Mouse (Mus musculus): ENCODE results near the gene Yeats2. TPM values are rescaled to one million over a fixed set of nuclear protein-coding genes. Genes with fewer than 3 reads are reported as not detected.

Gene Yeats2
- polyA plus RNA-seq (2015; fragmentation: Nextera tagmentation; extraction: Ambion mirVana), result 9.4 and 10.8 TPM in 2 replicates

DNA sequence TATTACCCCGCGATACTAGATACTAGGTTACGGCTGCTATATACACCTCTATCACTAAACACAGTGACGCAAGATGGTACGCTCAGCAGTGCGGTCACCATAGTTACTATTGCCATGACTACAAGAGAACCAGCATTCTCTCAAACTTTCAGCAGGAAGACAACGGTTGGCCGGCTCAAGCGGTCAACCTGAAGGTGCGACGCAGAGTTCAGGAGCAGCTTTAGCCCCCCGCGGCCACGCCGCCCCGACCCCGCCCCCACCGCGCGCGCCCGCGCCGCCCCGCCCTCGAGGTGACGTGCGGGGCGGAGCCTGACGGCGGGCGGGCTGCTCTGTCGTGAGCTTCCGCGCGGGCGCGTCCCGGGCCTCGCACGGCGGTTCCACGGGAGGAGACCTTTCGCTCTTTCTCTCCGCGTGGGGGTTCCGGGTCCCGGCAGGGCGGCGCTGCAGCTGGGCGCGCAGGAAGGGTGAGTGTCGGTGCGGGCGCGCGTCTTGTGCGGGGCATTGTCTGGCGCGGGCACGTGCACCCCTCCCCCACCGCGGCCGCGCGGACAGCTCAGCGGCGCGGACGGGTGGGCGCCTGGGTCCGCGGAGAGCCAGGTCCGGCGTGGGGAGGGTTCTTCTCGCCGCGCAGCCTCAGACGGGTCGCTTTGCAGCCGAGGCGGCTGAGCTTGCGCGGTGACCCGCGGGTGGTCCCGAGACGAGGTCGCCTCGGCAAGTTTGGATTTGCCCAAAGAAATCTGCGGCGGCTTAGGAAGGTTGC is at the start of gene Yeats2:
Gene Yeats2, plus strand, starts transcription at position 292 of the 760 bp plus-strand sequence.

DNA sequence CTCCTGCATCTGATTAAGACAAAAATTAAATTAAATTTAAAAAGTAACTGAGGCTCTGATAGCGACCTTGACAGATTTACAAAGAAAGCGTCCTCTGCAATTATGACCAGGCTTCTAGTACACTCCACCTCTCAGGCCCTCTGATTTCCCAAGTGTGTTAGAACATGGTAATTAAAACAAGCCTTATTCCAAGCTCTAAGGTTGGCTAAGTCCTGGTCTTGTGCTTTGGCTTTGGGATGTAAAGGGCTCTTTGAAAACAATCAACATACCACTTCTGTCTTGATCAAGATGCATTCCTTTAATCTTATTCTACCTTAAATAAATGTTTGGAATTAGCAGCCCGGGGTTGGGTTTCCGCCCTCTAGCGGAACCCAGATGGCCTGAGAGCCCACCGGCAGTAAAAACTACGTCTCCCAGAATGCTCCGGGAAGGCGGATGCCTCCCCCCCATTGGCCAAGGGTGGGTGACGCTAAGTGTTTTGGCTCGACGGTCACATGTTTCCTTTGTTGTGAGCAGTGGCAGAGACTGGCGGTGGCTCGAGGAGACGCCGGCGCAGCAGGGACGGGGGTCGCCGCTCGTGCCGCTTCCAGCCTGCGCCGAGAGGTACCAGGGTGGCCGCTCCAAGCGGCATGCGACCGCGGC is 43.7 kb upstream of the Yeats2 start, which contains the start of gene Klhl24:
Gene Klhl24, plus strand, starts transcription at position 474 of the 642 bp plus-strand sequence.

DNA sequence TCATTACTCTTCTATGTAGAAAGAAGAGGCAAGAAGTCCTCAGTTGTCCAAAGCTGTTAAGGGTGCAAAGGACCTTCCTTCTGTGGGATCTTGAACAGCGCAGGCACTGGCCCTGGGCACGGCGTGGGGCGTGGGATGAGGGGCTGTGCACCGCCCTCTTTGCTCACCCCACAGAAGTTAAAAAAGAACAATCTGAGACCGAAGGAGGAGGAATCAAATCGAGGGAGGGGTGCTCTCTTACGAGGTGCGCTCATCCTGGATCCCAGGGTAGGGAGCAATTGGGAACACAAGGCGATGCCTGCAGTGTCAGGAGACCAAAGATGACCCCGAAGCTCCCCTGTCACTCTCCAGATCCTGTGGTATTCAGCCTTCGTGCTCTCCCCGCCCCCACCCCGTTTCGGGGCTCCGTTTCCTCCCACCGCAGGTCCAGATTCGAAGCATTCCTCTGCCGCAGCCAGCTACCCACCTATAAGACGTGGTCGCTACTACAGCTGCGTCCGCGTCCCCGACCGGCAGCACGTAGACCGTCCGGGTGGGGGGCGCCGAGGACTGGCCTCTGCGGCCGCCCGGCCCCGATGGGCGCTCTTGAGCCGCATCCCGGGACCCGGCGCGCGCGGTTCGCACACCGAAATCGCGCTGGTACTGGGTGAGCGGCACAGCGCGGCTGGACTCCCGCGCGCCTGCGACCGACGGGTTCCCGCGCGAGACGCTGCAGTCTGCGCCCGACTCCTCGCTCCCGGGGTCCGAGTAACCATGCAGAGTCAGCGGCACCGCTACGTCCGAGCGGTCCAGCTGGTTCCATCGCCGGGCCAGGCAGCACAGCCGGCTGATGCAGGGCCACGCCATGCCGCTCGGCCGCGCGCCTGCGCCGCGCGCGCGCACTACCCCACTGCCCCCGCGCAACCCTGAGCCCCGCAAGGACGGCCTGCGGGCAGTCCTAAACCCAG is 99.9 kb downstream of the Yeats2 start, which contains the start of gene Map6d1:
Gene Map6d1, minus strand, starts transcription at position 891 of the 947 bp plus-strand sequence.

Other genes starting within 250 kb of the Yeats2 start
- gene Klhl6, start 158.0 kb upstream of the Yeats2 start, polyA plus RNA-seq (2015; fragmentation: Nextera tagmentation; extraction: Ambion mirVana), result 3.4 and 3.7 TPM in 2 replicates
- gene Klhl24, start 43.5 kb upstream of the Yeats2 start, polyA plus RNA-seq (2015; fragmentation: Nextera tagmentation; extraction: Ambion mirVana), result 25.6 and 26.0 TPM in 2 replicates
- gene Map6d1, start 100.3 kb downstream of the Yeats2 start, polyA plus RNA-seq (2015; fragmentation: Nextera tagmentation; extraction: Ambion mirVana), result 10.4 and 11.7 TPM in 2 replicates
- gene Parl, start 161.3 kb downstream of the Yeats2 start, polyA plus RNA-seq (2015; fragmentation: Nextera tagmentation; extraction: Ambion mirVana), result 77.1 and 83.9 TPM in 2 replicates
- gene Cyp2ab1, start 184.3 kb downstream of the Yeats2 start, polyA plus RNA-seq (2015; fragmentation: Nextera tagmentation; extraction: Ambion mirVana), result not detected in 2 replicates

Data from neural tube, postnatal 0 days (tissue).